Mouse (Mus musculus) olfactory bulb, adult 2 months (tissue): ENCODE measurements at regions not wholly inside any gene's neighbourhood (a gene's known extent, or its start where the extent isn't known, plus 50 kb on each side); places are given as distances from the start of the nearest gene placed in this dataset.

Experiments
- H3K27ac ChIP-seq: fragments of 200-500 bp; 2 replicates; pipeline ENCODE4 v1.5.1; 2012; ENCODE audit warnings: low read depth, low read length; ENCODE audit not compliant: insufficient read depth
- H3K4me1 ChIP-seq: fragments of 200-500 bp; 2 replicates; pipeline ENCODE4 v1.6.1; 2012; ENCODE audit warnings: low read length; ENCODE audit not compliant: control insufficient read depth, insufficient read depth
- H3K4me3 ChIP-seq: fragments of 200-500 bp; 2 replicates; pipeline ENCODE4 v1.5.1; 2012; ENCODE audit warnings: mild to moderate bottlenecking, low read depth, low read length, moderate library complexity; ENCODE audit not compliant: insufficient read depth
- CTCF ChIP-seq: fragments of 200-500 bp; IDR thresholded peaks from 2 replicates; pipeline ENCODE4 v1.5.1; 2012; ENCODE audit warnings: low read depth, mild to moderate bottlenecking, low read length, moderate library complexity; ENCODE audit not compliant: insufficient read depth
- POLR2A ChIP-seq: fragments of 200-500 bp; IDR thresholded peaks from 2 replicates; pipeline ENCODE4 v1.6.1; 2012; ENCODE audit warnings: mild to moderate bottlenecking, low read depth, low read length, moderate library complexity; ENCODE audit not compliant: insufficient read depth
- WGBS: fragments of 180-500 bp; shearing (Covaris S2); methylation state at CpG from one replicate; pipeline ENCODE4 v1.1.7; 2018; 5-methylcytosine and 5-hydroxymethylcytosine counted together

DNA sequence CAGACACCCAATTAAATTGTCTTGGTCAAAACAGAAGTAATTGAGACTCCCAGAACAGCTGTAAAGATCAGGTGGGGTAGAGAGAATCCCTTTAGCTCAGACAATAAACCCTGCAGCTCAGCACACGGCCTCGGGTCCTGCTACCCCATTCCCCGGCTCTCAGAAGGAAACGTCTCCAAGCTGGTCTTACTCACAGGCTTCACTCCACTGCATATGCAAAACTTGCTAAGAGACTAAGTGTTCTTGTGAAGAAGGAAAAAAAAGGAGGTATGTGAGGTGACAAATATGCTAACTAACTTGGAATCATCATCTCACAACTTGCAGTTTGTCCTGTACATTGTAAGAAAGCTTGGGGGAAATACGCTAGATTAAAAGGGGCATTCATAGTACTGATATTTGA lies 79.6 kb upstream of the Ipo5 start:
- Histone ChIP-seq H3K4me1 (peaks cover 6% of the 10 kb centered on the region), H3K4me3 (no peak overlapping the region), H3K27ac (no peak overlapping the region)
- 62% methylated on average over 5 of the region's 5 CpGs for WGBS
- TF ChIP-seq CTCF, result no peak
- no peak for TF ChIP-seq POLR2A

DNA sequence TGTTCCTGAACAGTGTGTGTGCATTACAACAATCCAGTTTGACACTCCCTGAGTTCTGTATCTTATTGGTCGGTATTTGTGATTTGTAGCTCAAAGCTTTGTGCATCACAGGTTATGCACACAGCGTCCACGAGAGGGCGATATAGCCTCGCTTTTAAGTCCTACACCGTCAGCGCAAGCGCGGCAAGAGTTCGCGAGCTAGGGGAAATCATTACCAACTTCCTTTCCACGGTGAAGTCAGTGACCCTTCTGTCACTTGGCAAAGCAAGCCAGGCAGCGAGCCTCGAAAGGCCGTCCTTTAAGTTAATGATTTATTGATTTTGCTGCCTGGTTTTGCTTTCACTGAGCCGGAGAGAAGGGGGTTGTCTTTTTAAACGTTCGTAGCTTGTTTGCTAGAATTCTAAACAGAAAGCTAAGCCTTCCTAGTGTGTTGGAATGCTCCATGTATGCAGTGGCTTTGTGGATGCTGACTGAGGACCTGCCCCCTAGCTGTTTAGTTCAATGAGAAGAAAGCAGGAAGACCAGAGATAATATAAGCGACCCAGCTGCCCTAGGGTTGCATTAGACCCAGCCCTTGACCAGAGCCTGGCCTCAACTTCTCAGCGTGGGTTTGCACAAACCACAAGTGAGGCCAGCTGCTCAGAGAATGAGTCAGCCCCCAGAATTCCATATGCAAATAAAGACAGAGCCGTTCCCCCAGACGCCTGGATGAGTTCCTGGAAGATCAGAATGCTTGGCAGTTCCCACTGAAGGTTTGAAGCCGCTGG lies 79.0 kb upstream of the Ipo5 start:
- 2% methylated on average over 23 of the region's 23 CpGs for WGBS
- TF ChIP-seq CTCF (peak; percentile 80), POLR2A (no peak)
- peak overlapping the region; percentile 41 for H3K4me3 ChIP-seq
- H3K4me1 ChIP-seq, result peaks cover 6% of the 10 kb centered on the region
- H3K27ac ChIP-seq, result peak overlapping the region; percentile 65; the same call in 1 of the 2 replicates

DNA sequence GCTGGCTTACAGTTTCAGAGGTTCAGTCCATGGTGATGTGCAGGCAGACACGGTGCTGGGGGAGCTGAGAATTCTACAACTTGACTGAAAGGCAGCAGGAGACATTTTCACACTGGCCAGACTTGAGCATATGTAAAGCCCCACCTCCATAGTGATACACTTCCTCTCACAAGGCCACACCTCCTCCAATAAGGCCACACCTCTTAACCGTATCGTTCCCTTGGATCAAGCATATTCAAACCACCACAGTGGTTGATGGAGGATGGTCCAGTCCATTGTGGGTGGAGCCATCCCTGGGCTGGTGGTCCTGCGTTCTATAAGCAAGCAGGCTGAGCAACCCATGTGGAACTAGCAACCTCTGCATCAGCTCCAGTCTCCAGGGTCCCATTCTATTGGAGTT lies 76.2 kb upstream of the Ipo5 start:
- H3K4me3 ChIP-seq, result no peak overlapping the region
- WGBS, result 80% methylated on average over 4 of the region's 4 CpGs
- no peak for TF ChIP-seq CTCF
- no peak for TF ChIP-seq POLR2A

DNA sequence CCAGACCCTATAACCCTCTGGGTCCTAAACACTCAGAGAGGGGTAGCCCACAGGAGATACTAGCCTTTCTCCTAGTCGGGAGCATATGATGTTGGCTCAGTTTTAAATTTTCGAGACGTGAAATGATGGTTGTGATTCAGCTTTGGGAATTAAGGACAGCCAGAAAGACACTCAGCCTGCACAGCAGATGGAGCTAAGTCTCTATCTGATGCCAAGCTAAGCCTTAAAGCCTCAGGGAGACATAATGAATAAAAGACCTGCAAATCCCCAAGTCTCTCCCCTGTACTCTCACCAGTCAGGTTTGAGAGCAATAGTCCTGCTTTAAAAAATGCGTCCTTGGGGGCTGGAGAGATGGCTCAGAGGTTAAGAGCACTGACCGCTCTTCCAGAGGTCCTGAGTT lies 75.3 kb upstream of the Ipo5 start:
- Histone ChIP-seq H3K4me1 (peaks cover 15% of the 10 kb centered on the region), H3K4me3 (no peak overlapping the region), H3K27ac (no peak overlapping the region)
- TF ChIP-seq POLR2A, result no peak
- TF ChIP-seq CTCF, result no peak
- WGBS, result 64% methylated on average over 5 of the region's 5 CpGs

More for the DNA sequence above, 76.2 kb upstream of the Ipo5 start:
- H3K27ac ChIP-seq, result no peak overlapping the region
- H3K4me1 ChIP-seq, result peaks cover 12% of the 10 kb centered on the region

DNA sequence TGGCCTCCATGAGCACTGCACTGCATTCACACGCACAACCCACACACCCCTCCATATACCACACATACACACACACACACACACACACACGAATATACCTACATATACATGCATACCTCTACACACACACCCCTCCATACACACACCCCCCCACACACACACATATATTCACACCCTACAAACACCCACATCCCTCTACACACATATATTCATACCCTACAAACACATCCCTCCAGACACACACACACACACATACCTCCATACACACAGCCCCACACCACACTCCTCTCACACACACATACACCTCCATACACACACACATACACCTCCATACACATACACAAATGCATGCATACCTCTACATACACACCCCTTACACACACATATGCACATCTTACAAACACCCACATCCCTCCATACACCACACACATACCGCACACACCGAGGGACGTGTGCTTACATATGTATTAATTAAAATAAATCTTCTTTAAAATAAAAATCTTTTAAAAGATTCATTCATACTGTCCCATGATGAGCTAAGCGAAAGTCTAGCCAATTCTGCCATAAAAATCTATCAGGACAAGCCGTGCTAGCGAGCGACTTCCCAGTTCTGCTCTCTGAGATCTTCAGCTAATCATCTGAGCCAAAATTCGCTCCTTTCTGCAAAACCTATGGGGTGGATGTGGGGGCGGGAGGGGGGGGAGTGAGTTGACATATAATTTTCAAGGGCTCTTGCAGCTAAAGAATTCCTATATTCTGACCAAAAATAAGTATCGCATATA lies 74.3 kb upstream of the Ipo5 start:
- H3K27ac ChIP-seq, result no peak overlapping the region
- TF ChIP-seq CTCF (no peak), POLR2A (no peak)
- WGBS, result 86% methylated on average over 12 of the region's 12 CpGs
- peaks cover 15% of the 10 kb centered on the region for H3K4me1 ChIP-seq
- no peak overlapping the region for H3K4me3 ChIP-seq

DNA sequence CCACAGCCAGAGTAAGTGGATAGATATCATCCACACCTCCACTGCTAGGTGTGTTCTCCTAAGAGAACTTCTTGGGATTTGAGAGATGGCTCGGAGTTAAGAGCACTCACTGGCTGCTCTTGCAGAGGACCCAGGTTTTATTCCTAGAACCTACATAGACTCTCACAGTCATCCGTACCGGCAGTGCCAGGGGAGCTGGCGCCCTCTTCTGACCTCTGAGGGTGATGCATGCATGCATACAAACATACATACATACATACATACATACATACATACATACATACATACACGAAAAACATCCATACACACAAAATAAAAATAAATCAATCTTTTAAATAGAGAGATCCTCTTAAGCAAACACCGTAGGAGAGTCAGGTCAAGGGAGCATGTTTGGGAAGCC lies 70.1 kb upstream of the Ipo5 start:
- H3K4me1 ChIP-seq, result peaks cover 11% of the 10 kb centered on the region
- H3K4me3 ChIP-seq, result no peak overlapping the region
- TF ChIP-seq CTCF (no peak), POLR2A (no peak)
- 86% methylated on average over 6 of the region's 6 CpGs for WGBS
- no peak overlapping the region for H3K27ac ChIP-seq

DNA sequence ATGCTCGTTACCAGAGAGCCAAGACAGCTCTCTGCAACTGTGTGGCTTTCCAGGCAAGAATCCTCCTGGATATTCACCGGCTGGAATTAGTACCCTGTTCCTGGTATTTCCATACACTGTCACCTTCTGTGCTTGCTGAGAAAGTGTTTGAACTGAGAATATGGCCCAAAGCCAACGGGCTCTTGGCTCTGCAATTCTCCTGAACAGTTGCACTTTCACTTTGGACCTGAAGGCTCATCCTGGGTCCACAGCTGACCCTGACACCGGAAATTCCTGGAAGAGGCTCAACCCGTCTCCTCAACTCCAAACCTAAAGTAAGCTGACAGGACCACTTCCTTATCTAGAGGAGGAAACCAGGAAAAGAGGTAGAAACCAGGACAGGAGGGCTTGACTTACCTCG lies 69.7 kb upstream of the Ipo5 start:
- no peak overlapping the region for H3K4me3 ChIP-seq
- no peak overlapping the region for H3K27ac ChIP-seq
- TF ChIP-seq CTCF (no peak), POLR2A (no peak)
- peaks cover 14% of the 10 kb centered on the region for H3K4me1 ChIP-seq
- WGBS, result 69% methylated on average over 6 of the region's 6 CpGs

DNA sequence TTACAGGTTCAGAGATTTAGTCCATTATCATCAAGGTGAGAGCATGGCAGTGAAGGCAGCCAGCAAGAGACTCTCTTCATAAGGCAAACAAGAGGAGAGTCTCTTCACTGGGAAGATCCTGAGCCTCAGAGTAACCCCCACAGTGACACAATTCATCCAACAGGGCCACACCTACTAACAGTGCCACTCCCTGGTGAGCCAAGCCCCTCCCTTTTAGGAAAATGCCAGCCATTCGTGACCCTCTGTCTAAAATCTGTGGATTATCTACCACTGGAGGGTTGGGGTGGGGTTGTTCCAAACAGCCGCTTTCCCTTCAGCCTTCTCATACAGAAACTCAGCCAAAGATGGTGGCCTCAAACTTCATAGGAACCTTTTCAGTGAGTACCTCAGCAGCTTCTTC lies 65.9 kb upstream of the Ipo5 start:
- Histone ChIP-seq H3K4me1 (peaks cover 26% of the 10 kb centered on the region), H3K27ac (no peak overlapping the region), H3K4me3 (no peak overlapping the region)
- TF ChIP-seq CTCF (no peak), POLR2A (no peak)
- WGBS, result 83% methylated on average over 2 of the region's 2 CpGs

DNA sequence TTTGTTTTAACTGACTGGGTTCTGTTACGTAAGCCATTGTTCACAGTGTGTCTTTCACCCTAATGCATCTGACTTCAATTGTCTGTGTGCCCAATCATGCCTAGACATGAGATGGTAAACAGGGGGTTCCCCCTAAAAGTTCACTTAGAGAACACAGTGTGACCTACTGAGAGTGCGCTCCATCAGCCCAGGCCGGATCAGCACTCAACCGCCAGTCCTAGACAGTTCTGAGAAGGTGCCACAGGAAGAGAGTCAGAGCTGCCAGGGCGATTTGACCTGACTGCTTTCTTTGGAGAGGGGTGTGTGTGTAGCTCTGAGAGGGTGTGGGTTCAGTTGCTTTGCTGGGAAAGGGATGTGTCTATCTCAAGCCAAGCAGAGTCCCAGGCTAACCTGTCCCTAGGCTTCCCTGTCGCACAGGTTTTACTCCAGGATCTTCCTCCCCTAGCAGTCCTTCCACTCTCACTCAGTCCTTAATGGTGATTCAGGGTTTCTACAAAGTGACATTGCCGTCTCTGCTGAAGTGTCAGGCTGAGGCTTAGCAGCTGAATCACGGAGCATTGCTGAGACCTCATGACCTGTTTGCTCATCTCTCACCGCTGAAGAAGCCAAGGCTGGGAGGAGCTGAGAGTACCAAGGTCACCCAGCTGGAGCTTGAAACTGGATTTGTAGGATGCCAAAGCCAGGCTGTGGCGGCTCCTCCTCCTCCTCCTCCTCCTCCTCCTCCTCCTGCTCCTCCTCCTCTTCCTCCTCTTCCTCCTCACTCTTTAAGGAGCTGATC lies 64.8 kb upstream of the Ipo5 start:
- Histone ChIP-seq H3K27ac (peak overlapping the region; percentile 67), H3K4me1 (peaks cover 24% of the 10 kb centered on the region), H3K4me3 (no peak overlapping the region)
- TF ChIP-seq POLR2A (no peak), CTCF (no peak)
- 53% methylated on average over 10 of the region's 10 CpGs for WGBS
